Comparison of ENCODE assay signal across 17 mouse cellular contexts in genomic region chr14:16738538-16738937, GRCm38 (mm10).
DNase-seq lines count a peak whose midpoint lies in the region; ATAC-seq and TF ChIP-seq lines count a peak whose summit lies in the region.
"Had no signal": no experiment of that assay in that cellular context is flagged by ENCODE, and none has a peak within 500 bp of the region (broad histone marks: within the 10 kb centered on the region; RNA-seq: fewer than 3 reads in every experiment).

No protein-coding gene starts in this region.

- no peaks in the 10 kb centered on the region for H3K36me3 ChIP-seq in hindbrain, postnatal 0 days (ENCODE audit: insufficient read depth, low read length)
- H3K36me3 ChIP-seq in hindbrain, embryonic 13.5 days, result no peaks in the 10 kb centered on the region
- no peaks in the 10 kb centered on the region for H3K36me3 ChIP-seq in forebrain, embryonic 16.5 days (ENCODE audit: control insufficient read depth, insufficient read depth)
- H3K36me3 ChIP-seq: embryonic facial prominence, embryonic 13.5 days; heart, embryonic 12.5 days had no signal

- H3K4me3 ChIP-seq in hindbrain, postnatal 0 days (ENCODE audit: low read length), result no peak overlapping the region
- no peak overlapping the region for H3K4me3 ChIP-seq in hindbrain, embryonic 13.5 days
- no peak overlapping the region for H3K4me3 ChIP-seq in forebrain, embryonic 16.5 days (replicated peaks; ENCODE audit: low read length)
- H3K4me3 ChIP-seq: embryonic facial prominence, embryonic 13.5 days; heart, embryonic 12.5 days had no signal

- DNase-seq in hindbrain, postnatal 0 days (ENCODE audit: low spot score), result peak; percentile 70
- DNase-seq in right cerebral cortex, postnatal 25 days, result peak; percentile 49
- no peak for DNase-seq in right cerebral cortex, postnatal 4 days
- DNase-seq in skeletal muscle tissue, adult 2 months (ENCODE audit: low read depth, low spot score), result peak; percentile 14
- no peak for DNase-seq in ovary, adult 18-20 months (ENCODE audit: low spot score)
- DNase-seq in adrenal gland, postnatal 4 days (ENCODE audit: low spot score in 2 of 2), result no peak
- DNase-seq: adrenal gland, postnatal 36 days; heart, postnatal 36 days; midbrain, embryonic 14.5 days; spleen, adult 18-20 months; thymus, postnatal 25 days had no signal

- no peaks in the 10 kb centered on the region for H3K9me3 ChIP-seq in hindbrain, postnatal 0 days (ENCODE audit: low read length)
- no peaks in the 10 kb centered on the region for H3K9me3 ChIP-seq in hindbrain, embryonic 13.5 days
- no peaks in the 10 kb centered on the region for H3K9me3 ChIP-seq in forebrain, embryonic 16.5 days (ENCODE audit: control insufficient read depth, low read length)
- H3K9me3 ChIP-seq: embryonic facial prominence, embryonic 13.5 days; heart, embryonic 12.5 days had no signal

- H3K4me2 ChIP-seq in hindbrain, postnatal 0 days (ENCODE audit: low read depth, low read length), result no peak overlapping the region
- no peak overlapping the region for H3K4me2 ChIP-seq in hindbrain, embryonic 13.5 days
- no peak overlapping the region for H3K4me2 ChIP-seq in forebrain, embryonic 16.5 days (ENCODE audit: low read length)
- H3K4me2 ChIP-seq: embryonic facial prominence, embryonic 13.5 days; heart, embryonic 12.5 days; liver, embryonic 11.5 days had no signal

- peaks cover 5% of the 10 kb centered on the region for H3K4me1 ChIP-seq in hindbrain, postnatal 0 days (ENCODE audit: insufficient read depth, low read length)
- peaks cover 23% of the 10 kb centered on the region for H3K4me1 ChIP-seq in hindbrain, embryonic 13.5 days (replicated peaks)
- peaks cover 9% of the 10 kb centered on the region for H3K4me1 ChIP-seq in forebrain, embryonic 16.5 days (replicated peaks; ENCODE audit: control insufficient read depth, insufficient read depth, low read length)

- TF ChIP-seq CTCF in hindbrain, postnatal 0 days (IDR thresholded peaks at IDR 0.05; ENCODE audit: low read depth), result no peak

- H3K9ac ChIP-seq in hindbrain, postnatal 0 days (replicated peaks; ENCODE audit: low read length), result no peak overlapping the region
- no peak overlapping the region for H3K9ac ChIP-seq in hindbrain, embryonic 13.5 days
- H3K9ac ChIP-seq in forebrain, embryonic 16.5 days (replicated peaks; ENCODE audit: low read depth, low read length), result no peak overlapping the region
- H3K9ac ChIP-seq: embryonic facial prominence, embryonic 13.5 days; heart, embryonic 12.5 days had no signal

- ATAC-seq in hindbrain, postnatal 0 days, result peak; percentile 49; the same call in 1 of the 2 replicates
- no peak for ATAC-seq in hindbrain, embryonic 13.5 days (ENCODE audit: low FRiP score)
- peak; percentile 45 for ATAC-seq in forebrain, embryonic 16.5 days
- ATAC-seq: activated CD4-positive, CD25-positive, alpha-beta regulatory T cell, adult 4 months had no signal

- no peak overlapping the region for H3K27ac ChIP-seq in hindbrain, postnatal 0 days
- H3K27ac ChIP-seq in hindbrain, embryonic 13.5 days, result no peak overlapping the region
- H3K27ac ChIP-seq in forebrain, embryonic 16.5 days (ENCODE audit: low read length), result no peak overlapping the region
- H3K27ac ChIP-seq: embryonic facial prominence, embryonic 13.5 days had no signal

- H3K27me3 ChIP-seq in hindbrain, postnatal 0 days (ENCODE audit: insufficient read depth, low read length), result no peaks in the 10 kb centered on the region
- H3K27me3 ChIP-seq in hindbrain, embryonic 13.5 days, result 0 out of 2 replicates have a peak, but pooled peaks cover 6% of the 10 kb centered on the region
- no peaks in the 10 kb centered on the region; the same call in 1 of the 2 replicates for H3K27me3 ChIP-seq in forebrain, embryonic 16.5 days (replicated peaks; ENCODE audit: control insufficient read depth, insufficient read depth, low read length)
- H3K27me3 ChIP-seq: embryonic facial prominence, embryonic 13.5 days; heart, embryonic 12.5 days had no signal

- 50% methylated on average over 1 of the region's 1 CpGs for WGBS in hindbrain, postnatal 0 days
- 91% methylated on average over 1 of the region's 1 CpGs for WGBS in hindbrain, embryonic 13.5 days
- WGBS in forebrain, embryonic 16.5 days, result 76% methylated on average over 1 of the region's 1 CpGs

Comparison
In these comparisons a context has a peak if more than half of its experiments do, and no peak if none do; other contexts are left out.
1. DNase-seq: peak in hindbrain, postnatal 0 days (single experiment), right cerebral cortex, postnatal 25 days (single experiment) and skeletal muscle tissue, adult 2 months (single experiment); none in right cerebral cortex, postnatal 4 days (single experiment), ovary, adult 18-20 months (single experiment) and adrenal gland, postnatal 4 days (0 of 2).